Mouse (Mus musculus) gastrocnemius, adult 2 months (tissue): Measurements from ENCODE around the gene Amdhd2. TPM values are rescaled to one million over a fixed set of nuclear protein-coding genes. Genes with fewer than 3 reads are reported as not detected.
A peak's percentile ranks its signal among the peaks of the same experiment; 100 is the strongest.

Experiments
- DNase-seq: peaks from one replicate; pipeline ENCODE4 v3.0.0; 2022
- H3K27ac ChIP-seq: fragments of 200-600 bp; 2 replicates; pipeline ENCODE4 v1.8.1; 2022; ENCODE audit warnings: mild to moderate bottlenecking
- H3K4me3 ChIP-seq: fragments of 200-600 bp; 2 replicates; pipeline ENCODE4 v1.8.1; 2022; ENCODE audit warnings: mild to moderate bottlenecking, moderate library complexity
- CTCF ChIP-seq: fragments of 200-600 bp; IDR thresholded peaks from 2 replicates; pipeline ENCODE4 v1.8.1; 2022; ENCODE audit warnings: antibody characterized with exemption, mild to moderate bottlenecking, moderate library complexity
- intact Hi-C: fragments of 180-260 bp; cut with DNase I; formaldehyde crosslinking; loops from one replicate; pipeline ENCODE4 v1.15.1; 2025
- total RNA-seq, 2 experiments: library from RNA; stranded (reverse); gene quantifications; 2 replicates each; pipeline ENCODE4 v1.2.3; 2021

The Amdhd2 gene
- total RNA-seq, 2 experiments from 2014 or later = 8.4 to 8.8 TPM

DNA sequence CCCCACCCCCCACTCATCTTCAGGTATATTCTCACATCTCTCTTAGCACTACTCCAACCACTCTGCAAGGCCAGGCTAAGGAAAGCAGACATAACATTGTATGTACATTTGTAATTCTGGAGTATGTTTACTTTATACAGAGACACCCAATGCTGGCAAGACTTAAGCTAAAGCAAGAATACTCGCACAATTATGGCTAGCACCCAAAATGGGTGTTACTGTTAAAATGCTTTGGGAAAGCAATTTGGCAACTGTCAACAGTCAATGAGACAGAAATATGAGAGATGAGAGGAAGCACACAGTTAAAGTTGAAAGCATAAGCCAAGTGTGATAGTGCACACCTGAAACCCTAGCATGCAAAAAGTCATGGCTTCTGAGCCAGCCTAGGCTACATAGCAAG lies 52.3 kb downstream of the Amdhd2 start:
- intact Hi-C loops = no loop called here
- H3K27ac ChIP-seq = no peak overlapping the region; the same call in 1 of the 2 replicates
- TF ChIP-seq CTCF = no peak
- no peak overlapping the region for H3K4me3 ChIP-seq
- no peak for DNase-seq

DNA sequence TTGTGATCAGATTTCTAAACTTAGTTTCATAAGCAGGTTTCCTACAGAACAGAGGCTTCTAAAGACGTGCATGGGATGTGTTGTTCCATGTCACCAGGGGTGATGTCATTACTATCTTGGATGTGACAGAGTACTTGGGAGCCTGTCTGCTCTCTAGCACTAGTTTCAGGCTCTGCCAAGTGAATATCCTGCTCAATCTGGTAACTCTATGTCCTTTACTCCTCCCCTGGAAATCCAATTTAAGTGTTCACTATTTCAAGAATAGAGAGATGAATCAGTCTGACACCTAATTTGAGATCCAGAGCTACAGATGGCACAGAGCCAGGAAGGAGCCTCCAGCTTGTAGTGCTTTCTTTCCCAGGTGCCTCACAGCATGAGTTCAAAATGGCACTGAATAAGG lies 54.7 kb downstream of the Amdhd2 start:
- Histone ChIP-seq H3K27ac (peak overlapping the region; percentile 77), H3K4me3 (no peak overlapping the region)
- peak; percentile 50 for DNase-seq
- TF ChIP-seq CTCF = no peak
- intact Hi-C loops = no loop called here

Other genes with a start within 250 kb of the Amdhd2 start
- not detected for gene Dcpp3, start 246.3 kb downstream of the Amdhd2 start, total RNA-seq
- not detected for gene Sbp, start 222.1 kb downstream of the Amdhd2 start, total RNA-seq
- not detected for gene Sbpl, start 208.5 kb downstream of the Amdhd2 start, total RNA-seq
- gene Prss30, start 183.2 kb downstream of the Amdhd2 start, total RNA-seq = not detected
- not detected for gene Prss22, start 165.7 kb downstream of the Amdhd2 start, total RNA-seq
- not detected for gene Prss27, start 125.6 kb downstream of the Amdhd2 start, total RNA-seq
- gene Kctd5, start 90.3 kb downstream of the Amdhd2 start, total RNA-seq = 10 to 100 TPM in 1 of 2 experiments, 1 to 10 TPM in 1; 6.9 to 10.4 TPM
- 10 to 100 TPM; 35.1 to 39.7 TPM for gene Pdpk1, start 12.8 kb downstream of the Amdhd2 start, total RNA-seq
- gene Atp6v0c, start 5.9 kb upstream of the Amdhd2 start, total RNA-seq = 100 to 1,000 TPM; 147 to 152 TPM
- gene Tbc1d24, start 41.8 kb upstream of the Amdhd2 start, total RNA-seq = 1 to 10 TPM; 4.0 to 7.1 TPM
- under 1 TPM; 0.31 to 0.39 TPM for gene Ntn3, start 45.8 kb upstream of the Amdhd2 start, total RNA-seq
- gene Tedc2, start 57.1 kb upstream of the Amdhd2 start, total RNA-seq = 1 to 10 TPM; 1.4 to 2.5 TPM
- under 1 TPM; 0.41 to 0.64 TPM for gene Ccnf, start 87.7 kb upstream of the Amdhd2 start, total RNA-seq
- not detected for gene Abca17, start 187.3 kb upstream of the Amdhd2 start, total RNA-seq
- 1 to 10 TPM; 6.8 to 7.9 TPM for gene Abca3, start 188.2 kb upstream of the Amdhd2 start, total RNA-seq